Mouse (Mus musculus) central nervous system, embryonic 14 days (tissue): Measurements from ENCODE around the gene Azgp1. TPM values are rescaled to one million over a fixed set of nuclear protein-coding genes. Genes with fewer than 3 reads are reported as not detected.

Source experiments
- polyA plus RNA-seq: library from polyadenylated mRNA; depleted of rRNA; stranded (reverse); fragments of >200 nt; gene quantifications from 2 replicates; pipeline ENCODE4 v1.2.3, GENCODE M21; 2012; rRNA removed

Gene Azgp1
- polyA plus RNA-seq = not detected in 2 replicates

GRCm38 (mm10) chr5:137981300-137981699, at the start of gene Azgp1:
TSS of gene Azgp1 (plus strand) at chr5:137981520.

GRCm38 (mm10) chr5:137962945-137963344, 18.4 kb upstream of the Azgp1 start, which contains the start of gene Gjc3:
TSS of gene Gjc3 (minus strand) at chr5:137963098.

GRCm38 (mm10) chr5:138020961-138021479, 39.7 kb downstream of the Azgp1 start, which contains the start of the genes Smok3a and Smok3b:
TSS of gene Smok3a (plus strand) at chr5:138021261.
TSS of gene Smok3b (plus strand) at chr5:138021429.

Other genes with a start within 250 kb of the Azgp1 start
- 165 and 183 TPM in 2 replicates for gene Nyap1, start 239.9 kb upstream of the Azgp1 start, polyA plus RNA-seq
- gene Tsc22d4, start 235.8 kb upstream of the Azgp1 start, polyA plus RNA-seq = 57.8 and 66.5 TPM in 2 replicates
- gene Ppp1r35, start 202.7 kb upstream of the Azgp1 start, polyA plus RNA-seq = 55.5 and 66.0 TPM in 2 replicates
- gene Mepce, start 193.9 kb upstream of the Azgp1 start, polyA plus RNA-seq = 36.2 and 40.2 TPM in 2 replicates
- 11.3 and 14.0 TPM in 2 replicates for gene Zcwpw1, start 193.7 kb upstream of the Azgp1 start, polyA plus RNA-seq
- 0.38 TPM in 2 replicates for gene Pilra, start 145.2 kb upstream of the Azgp1 start, polyA plus RNA-seq
- 0.09 and 0.10 TPM in 2 replicates for gene Pilrb1, start 123.4 kb upstream of the Azgp1 start, polyA plus RNA-seq
- 0.04 and 0.11 TPM in 2 replicates for gene Pilrb2, start 109.7 kb upstream of the Azgp1 start, polyA plus RNA-seq
- 0.05 TPM in 1 of 2 replicates, not detected in the other for gene Cyp3a13, start 59.9 kb upstream of the Azgp1 start, polyA plus RNA-seq
- gene Gjc3, start 18.4 kb upstream of the Azgp1 start, polyA plus RNA-seq = 0.38 and 0.71 TPM in 2 replicates
- not detected in 2 replicates for gene Smok3a, start 39.7 kb downstream of the Azgp1 start, polyA plus RNA-seq
- gene Smok3b, start 39.9 kb downstream of the Azgp1 start, polyA plus RNA-seq = not detected in 2 replicates
- gene Smok3c, start 71.7 kb downstream of the Azgp1 start, polyA plus RNA-seq = not detected in 2 replicates
- gene Zkscan1, start 103.6 kb downstream of the Azgp1 start, polyA plus RNA-seq = 16.6 and 18.9 TPM in 2 replicates
- 66.8 and 74.4 TPM in 2 replicates for gene Zscan21, start 135.4 kb downstream of the Azgp1 start, polyA plus RNA-seq
- gene Zfp113, start 174.2 kb downstream of the Azgp1 start, polyA plus RNA-seq = 10.6 and 11.5 TPM in 2 replicates
- 134 and 138 TPM in 2 replicates for gene Cops6, start 179.6 kb downstream of the Azgp1 start, polyA plus RNA-seq
- 67.2 TPM in 2 replicates for gene Ap4m1, start 190.5 kb downstream of the Azgp1 start, polyA plus RNA-seq
- gene Mcm7, start 190.9 kb downstream of the Azgp1 start, polyA plus RNA-seq = 156 and 192 TPM in 2 replicates
- 88.3 and 101 TPM in 2 replicates for gene Taf6, start 205.9 kb downstream of the Azgp1 start, polyA plus RNA-seq
- gene Cnpy4, start 206.0 kb downstream of the Azgp1 start, polyA plus RNA-seq = 32.2 and 35.5 TPM in 2 replicates
- gene Mblac1, start 212.8 kb downstream of the Azgp1 start, polyA plus RNA-seq = 8.7 and 9.9 TPM in 2 replicates
- 0.04 and 0.05 TPM in 2 replicates for gene Nxpe5, start 244.4 kb downstream of the Azgp1 start, polyA plus RNA-seq